In genomic region chr10:39811507-39811906, GRCm38 (mm10) we compare ENCODE assay signal across 10 mouse cellular contexts.
DNase-seq lines count a peak whose midpoint lies in the region.
"Had no signal": no experiment of that assay in that cellular context is flagged by ENCODE, and none has a peak within 500 bp of the region (broad histone marks: within the 10 kb centered on the region; RNA-seq: fewer than 3 reads in every experiment).

No protein-coding gene starts in this region.

- H3K9me3 ChIP-seq in embryonic facial prominence, embryonic 10.5 days = no peaks in the 10 kb centered on the region
- H3K9me3 ChIP-seq: embryonic facial prominence, embryonic 15.5 days; megakaryocyte, embryonic 14.5 days had no signal

- intact Hi-C loops in heart, postnatal 25 days (cut with DNase I) = loop anchor here (10.0 kb wide), 1 partner anchor 647 kb away; the partner anchor contains the start of gene Ccn6

- no peaks in the 10 kb centered on the region for H3K4me1 ChIP-seq in embryonic facial prominence, embryonic 10.5 days
- H3K4me1 ChIP-seq: embryonic facial prominence, embryonic 15.5 days; megakaryocyte, embryonic 14.5 days had no signal

- H3K27ac ChIP-seq in embryonic facial prominence, embryonic 10.5 days (replicated peaks) = no peak overlapping the region
- H3K27ac ChIP-seq: embryonic facial prominence, embryonic 15.5 days had no signal

- no peak overlapping the region for H3K4me3 ChIP-seq in embryonic facial prominence, embryonic 10.5 days
- H3K4me3 ChIP-seq: embryonic facial prominence, embryonic 15.5 days; megakaryocyte, embryonic 14.5 days had no signal

- 70% methylated on average over 3 of the region's 3 CpGs for WGBS in embryonic facial prominence, embryonic 10.5 days

- peak; percentile 13 to 25 for DNase-seq in heart, adult 18-20 months
- no peak for DNase-seq in heart, postnatal 25 days (ENCODE audit: low spot score)
- peak; percentile 71 for DNase-seq in A20 (ENCODE audit: low read depth, low spot score)
- peak; percentile 15 for DNase-seq in adipocyte (ENCODE audit: low spot score)
- peak; percentile 60 for DNase-seq in embryonic facial prominence, embryonic 10.5 days (ENCODE audit: low spot score)
- DNase-seq in kidney, postnatal 4 days = peak; percentile 68 to 71
- DNase-seq in ovary, postnatal 14 days (ENCODE audit: low spot score) = peak; percentile 6
- no peak for DNase-seq in frontal cortex, postnatal 36 days (ENCODE audit: low spot score in 2 of 2)

- H3K27me3 ChIP-seq in embryonic facial prominence, embryonic 10.5 days (replicated peaks; ENCODE audit: low read depth, poor library complexity, severe bottlenecking) = no peaks in the 10 kb centered on the region
- H3K27me3 ChIP-seq: embryonic facial prominence, embryonic 15.5 days; megakaryocyte, embryonic 14.5 days had no signal

- peaks cover 69% of the 10 kb centered on the region for H3K36me3 ChIP-seq in embryonic facial prominence, embryonic 10.5 days (replicated peaks)

Comparison
In these comparisons a context has a peak if more than half of its experiments do, and no peak if none do; other contexts are left out.
1. DNase-seq: peak in heart, adult 18-20 months (2 of 2), A20 (single experiment), adipocyte (single experiment), embryonic facial prominence, embryonic 10.5 days (single experiment), kidney, postnatal 4 days (2 of 2) and ovary, postnatal 14 days (single experiment); none in heart, postnatal 25 days (single experiment) and frontal cortex, postnatal 36 days (0 of 2).